Mouse (Mus musculus) small intestine, adult 2 months (tissue): ENCODE results near the gene Anp32a. TPM values are rescaled to one million over a fixed set of nuclear protein-coding genes. Genes with fewer than 3 reads are reported as not detected.
A peak's percentile ranks its signal among the peaks of the same experiment; 100 is the strongest.

Experiments
- H3K27ac ChIP-seq: fragments of 200-500 bp; 2 replicates; pipeline ENCODE4 v1.5.1; 2012; ENCODE audit warnings: low read depth, low read length, control low read depth, inconsistent platforms; ENCODE audit not compliant: insufficient read depth
- H3K27me3 ChIP-seq: fragments of 200-500 bp; 2 replicates; pipeline ENCODE4 v1.6.1; 2012; ENCODE audit warnings: mild to moderate bottlenecking, moderate library complexity, low read length, inconsistent platforms; ENCODE audit not compliant: control insufficient read depth, insufficient read depth
- H3K36me3 ChIP-seq: fragments of 200-500 bp; 2 replicates; pipeline ENCODE4 v1.6.1; 2012; ENCODE audit warnings: mild to moderate bottlenecking, low read length, control low read depth, inconsistent platforms; ENCODE audit not compliant: control insufficient read depth, insufficient read depth
- H3K4me1 ChIP-seq: fragments of 200-500 bp; 2 replicates; pipeline ENCODE4 v1.6.1; 2012; ENCODE audit warnings: low read length, inconsistent platforms, mixed read lengths; ENCODE audit not compliant: control insufficient read depth, insufficient read depth, insufficient read length
- H3K4me3 ChIP-seq: fragments of 200-500 bp; 2 replicates; pipeline ENCODE4 v1.5.1; 2012; ENCODE audit warnings: low read depth, mild to moderate bottlenecking, control low read depth, inconsistent platforms, low read length, moderate library complexity
- CTCF ChIP-seq: fragments of 200-500 bp; IDR thresholded peaks from 2 replicates; pipeline ENCODE4 v1.5.1; 2012; ENCODE audit warnings: low read depth, mild to moderate bottlenecking, control low read depth, inconsistent platforms, low read length, moderate library complexity, mixed read lengths; ENCODE audit not compliant: insufficient replicate concordance, insufficient read length; ENCODE audit errors: extremely low read depth
- POLR2A ChIP-seq: fragments of 200-500 bp; IDR thresholded peaks from 2 replicates; pipeline ENCODE4 v1.6.1; 2012; ENCODE audit warnings: low read depth, mild to moderate bottlenecking, control low read depth, inconsistent platforms, low read length, moderate library complexity
- WGBS: fragments of 180-500 bp; shearing (Covaris S2); methylation state at CpG from one replicate; pipeline ENCODE4 v1.1.7; 2018; 5-methylcytosine and 5-hydroxymethylcytosine counted together
- polyA plus RNA-seq: library from polyadenylated mRNA; depleted of rRNA; stranded (reverse); fragments of >200 nt; gene quantifications from 2 replicates; pipeline ENCODE4 v1.2.3, GENCODE M21; 2012

The Anp32a gene
- polyA plus RNA-seq, 1 experiment = 4.7 TPM

- Histone ChIP-seq H3K4me1 (no peaks in the 10 kb centered on the region), H3K27ac (no peak overlapping the region), H3K36me3 (no peaks in the 10 kb centered on the region), H3K27me3 (no peaks in the 10 kb centered on the region), H3K4me3 (no peak overlapping the region)
- 92% methylated on average over 9 of the region's 9 CpGs for WGBS
- TF ChIP-seq CTCF = no peak
- no peak for TF ChIP-seq POLR2A
These were observed 6.7 kb upstream of the Anp32a start for GRCm38 (mm10) chr9:62334298-62334825.

- Histone ChIP-seq H3K27ac (no peak overlapping the region), H3K4me1 (no peaks in the 10 kb centered on the region), H3K27me3 (no peaks in the 10 kb centered on the region), H3K4me3 (no peak overlapping the region), H3K36me3 (no peaks in the 10 kb centered on the region)
- TF ChIP-seq CTCF (no peak), POLR2A (no peak)
- 65% methylated on average over 12 of the region's 12 CpGs for WGBS
These were observed 5.7 kb upstream of the Anp32a start for GRCm38 (mm10) chr9:62335396-62335795.

- no peaks in the 10 kb centered on the region for H3K27me3 ChIP-seq
- no peak overlapping the region for H3K27ac ChIP-seq
- WGBS = 85% methylated on average over 4 of the region's 4 CpGs
- no peaks in the 10 kb centered on the region for H3K4me1 ChIP-seq
- no peaks in the 10 kb centered on the region for H3K36me3 ChIP-seq
- no peak overlapping the region for H3K4me3 ChIP-seq
- no peak for TF ChIP-seq POLR2A
- no peak for TF ChIP-seq CTCF
These were observed 3.0 kb upstream of the Anp32a start for GRCm38 (mm10) chr9:62337924-62338635.

GRCm38 (mm10) chr9:62338636-62339191 lies 2.4 kb upstream of the Anp32a start:
- H3K27me3 ChIP-seq = no peaks in the 10 kb centered on the region
- no peak overlapping the region for H3K27ac ChIP-seq
- H3K4me1 ChIP-seq = no peaks in the 10 kb centered on the region
- TF ChIP-seq CTCF = no peak
- WGBS = 91% methylated on average over 9 of the region's 9 CpGs
- no peaks in the 10 kb centered on the region for H3K36me3 ChIP-seq
- H3K4me3 ChIP-seq = no peak overlapping the region

GRCm38 (mm10) chr9:62340301-62341122 lies 581 bp upstream of the Anp32a start:
- no peak for TF ChIP-seq POLR2A
- no peak for TF ChIP-seq CTCF
- WGBS = 5% methylated on average over 48 of the region's 48 CpGs
- no peak overlapping the region for H3K27ac ChIP-seq

GRCm38 (mm10) chr9:62341701-62342440 lies 778 bp downstream of the Anp32a start:
- peaks cover 10% of the 10 kb centered on the region; the same call in 1 of the 2 replicates for H3K4me1 ChIP-seq
- WGBS = under 1% methylated on average over 54 of the region's 54 CpGs
- H3K4me3 ChIP-seq = peak overlapping the region; percentile 90
- peak overlapping the region; percentile 86 for H3K27ac ChIP-seq
- TF ChIP-seq CTCF (no peak), POLR2A (no peak)
- no peaks in the 10 kb centered on the region for H3K36me3 ChIP-seq
- no peaks in the 10 kb centered on the region for H3K27me3 ChIP-seq

More at GRCm38 (mm10) chr9:62340301-62341122, 581 bp upstream of the Anp32a start:
- Histone ChIP-seq H3K4me3 (peak overlapping the region; percentile 90), H3K27me3 (no peaks in the 10 kb centered on the region), H3K36me3 (no peaks in the 10 kb centered on the region), H3K4me1 (peaks cover 3% of the 10 kb centered on the region; the same call in 1 of the 2 replicates)
